8 mouse cellular contexts compared by ENCODE assay signal in genomic region chr5:30665968-30666367, GRCm38 (mm10). TPM values are rescaled to one million over a fixed set of nuclear protein-coding genes. Genes with fewer than 3 reads are reported as not detected.
DNase-seq lines count a peak whose midpoint lies in the region; ATAC-seq and TF ChIP-seq lines count a peak whose summit lies in the region.

No protein-coding gene starts in this region.

- peak overlapping the region; percentile 65 for H3K9ac ChIP-seq in ES-E14 (ENCODE audit: insufficient read depth, low read depth, low read length, poor library complexity, severe bottlenecking)
- H3K9ac ChIP-seq in forebrain, embryonic 12.5 days, result peak overlapping the region; percentile 48; the same call in 1 of the 2 replicates
- peak overlapping the region; percentile 55 for H3K9ac ChIP-seq in limb, embryonic 14.5 days (ENCODE audit: low read depth, low read length, severe bottlenecking)
- peak overlapping the region; percentile 65 for H3K9ac ChIP-seq in stomach, postnatal 0 days (ENCODE audit: low read length)

- ATAC-seq in forebrain, embryonic 12.5 days (ENCODE audit: low FRiP score), result no peak
- ATAC-seq in limb, embryonic 14.5 days (ENCODE audit: low FRiP score, low read depth), result no peak
- 0 out of 2 replicates have a peak, but pooled peaks have one; percentile 5 for ATAC-seq in stomach, postnatal 0 days (ENCODE audit: low FRiP score, low TSS enrichment)

- H3K9me3 ChIP-seq in ES-E14 (ENCODE audit: control insufficient read depth, insufficient read depth, low read depth, low read length), result no peaks in the 10 kb centered on the region
- H3K9me3 ChIP-seq in forebrain, embryonic 12.5 days, result no peaks in the 10 kb centered on the region
- H3K9me3 ChIP-seq in limb, embryonic 14.5 days (ENCODE audit: control insufficient read depth, low read length), result no peaks in the 10 kb centered on the region
- H3K9me3 ChIP-seq in stomach, postnatal 0 days (ENCODE audit: control insufficient read depth, low read length), result no peaks in the 10 kb centered on the region

- no peak for TF ChIP-seq EP300 in stomach, postnatal 0 days (optimal IDR thresholded peaks at IDR 0.05)

- H3K4me3 ChIP-seq in kidney, adult 2 months (ENCODE audit: insufficient read depth, low read depth, low read length), result peak overlapping the region; percentile 63
- H3K4me3 ChIP-seq in ES-E14 (ENCODE audit: insufficient read depth in 1 of 2, low read depth in 1 of 2, low read length in 2 of 2, poor library complexity in 1 of 2, severe bottlenecking in 1 of 2), result peak overlapping the region; percentile 42 to 99
- peak overlapping the region; percentile 81 for H3K4me3 ChIP-seq in forebrain, embryonic 12.5 days (replicated peaks)
- peak overlapping the region; percentile 65 for H3K4me3 ChIP-seq in limb, embryonic 14.5 days (replicated peaks; ENCODE audit: low read length)
- H3K4me3 ChIP-seq in stomach, postnatal 0 days (ENCODE audit: low read depth, low read length), result peak overlapping the region; percentile 86

- H3K27me3 ChIP-seq in kidney, adult 2 months (replicated peaks; ENCODE audit: control insufficient read depth, insufficient read depth, low read length), result no peaks in the 10 kb centered on the region
- no peaks in the 10 kb centered on the region for H3K27me3 ChIP-seq in forebrain, embryonic 12.5 days
- H3K27me3 ChIP-seq in limb, embryonic 14.5 days (ENCODE audit: control insufficient read depth, insufficient read depth, low read length), result no peaks in the 10 kb centered on the region
- no peaks in the 10 kb centered on the region for H3K27me3 ChIP-seq in stomach, postnatal 0 days (ENCODE audit: control insufficient read depth, insufficient read depth, low read length)

- TF ChIP-seq POLR2A in kidney, adult 2 months (IDR thresholded peaks at IDR 0.05; ENCODE audit: low read depth, low read length), result no peak
- no peak for TF ChIP-seq POLR2A in limb, embryonic 14.5 days (IDR thresholded peaks at IDR 0.05; ENCODE audit: borderline replicate concordance, extremely low read depth, insufficient read depth, insufficient read length)

- TF ChIP-seq CTCF in kidney, adult 2 months (conservative IDR thresholded peaks at IDR 0.05; ENCODE audit: insufficient read depth, insufficient read length, low read depth, low read length), result no peak
- TF ChIP-seq CTCF in stomach, postnatal 0 days (IDR thresholded peaks at IDR 0.05; ENCODE audit: low read depth), result no peak

- in situ Hi-C loops in ES-E14 (cut with MboI; ENCODE audit: low sequenced_read_pairs in 2 of 2, unreplicated experiment in 2 of 2), result no loop called here

- H3K27ac ChIP-seq in kidney, adult 2 months (ENCODE audit: insufficient read depth, low read depth, low read length), result peak overlapping the region; percentile 98
- no peak overlapping the region for H3K27ac ChIP-seq in ES-E14 (ENCODE audit: insufficient read depth, low read depth, low read length, poor library complexity, severe bottlenecking)
- peak overlapping the region; percentile 61; the same call in 1 of the 2 replicates for H3K27ac ChIP-seq in forebrain, embryonic 12.5 days
- peak overlapping the region; percentile 79 for H3K27ac ChIP-seq in limb, embryonic 14.5 days (replicated peaks; ENCODE audit: low read depth, low read length)
- peak overlapping the region; percentile 85 for H3K27ac ChIP-seq in stomach, postnatal 0 days (replicated peaks)

- 26% methylated on average over 6 of the region's 6 CpGs for WGBS in kidney, adult 2 months
- WGBS in forebrain, embryonic 12.5 days, result 72% methylated on average over 6 of the region's 6 CpGs
- 64% methylated on average over 6 of the region's 6 CpGs for WGBS in limb, embryonic 14.5 days
- WGBS in stomach, postnatal 0 days, result 55% methylated on average over 6 of the region's 6 CpGs

- no peaks in the 10 kb centered on the region; the same call in 1 of the 2 replicates for H3K4me1 ChIP-seq in kidney, adult 2 months (ENCODE audit: control insufficient read depth, insufficient read depth, low read length)
- peaks cover 0 to 9% of the 10 kb centered on the region in 2 experiments; a peak in 2 of 4 replicates for H3K4me1 ChIP-seq in ES-E14 (ENCODE audit: control insufficient read depth in 2 of 2, insufficient read depth in 2 of 2, low read length in 2 of 2, poor library complexity in 1 of 2)
- peaks cover 26% of the 10 kb centered on the region for H3K4me1 ChIP-seq in forebrain, embryonic 12.5 days
- peaks cover 10% of the 10 kb centered on the region; the same call in 1 of the 2 replicates for H3K4me1 ChIP-seq in limb, embryonic 14.5 days (ENCODE audit: control insufficient read depth, insufficient read depth, low read length)
- no peaks in the 10 kb centered on the region for H3K4me1 ChIP-seq in stomach, postnatal 0 days (replicated peaks; ENCODE audit: control insufficient read depth, insufficient read depth)

- intact Hi-C loops in gastrocnemius, postnatal 36 days (cut with DNase I), result no loop called here

- no peak for DNase-seq in kidney, adult 2 months
- DNase-seq in kidney, adult 18-20 months, result no peak
- no peak for DNase-seq in ES-E14 (ENCODE audit: low read depth, low spot score)
- no peak for DNase-seq in limb, embryonic 14.5 days (ENCODE audit: low spot score)
- no peak for DNase-seq in stomach, postnatal 0 days (ENCODE audit: low spot score)
- DNase-seq in gastrocnemius, postnatal 36 days, result no peak
- DNase-seq in cerebellum, adult 18-20 months, result no peak

- no peaks in the 10 kb centered on the region for H3K36me3 ChIP-seq in kidney, adult 2 months (ENCODE audit: control insufficient read depth, insufficient read depth, low read length)
- H3K36me3 ChIP-seq in ES-E14 (ENCODE audit: control insufficient read depth, insufficient read depth, low read length, poor library complexity, severe bottlenecking), result peaks cover 18% of the 10 kb centered on the region
- peaks cover 22% of the 10 kb centered on the region for H3K36me3 ChIP-seq in forebrain, embryonic 12.5 days (replicated peaks)
- H3K36me3 ChIP-seq in limb, embryonic 14.5 days (ENCODE audit: control insufficient read depth, insufficient read depth, low read length), result peaks cover 19% of the 10 kb centered on the region
- H3K36me3 ChIP-seq in stomach, postnatal 0 days (ENCODE audit: control insufficient read depth, insufficient read depth, low read length), result no peaks in the 10 kb centered on the region

- peak overlapping the region; percentile 63 for H3K4me2 ChIP-seq in forebrain, embryonic 12.5 days
- H3K4me2 ChIP-seq in limb, embryonic 14.5 days (replicated peaks; ENCODE audit: low read depth, low read length, severe bottlenecking), result peak overlapping the region; percentile 69
- peak overlapping the region; percentile 94 for H3K4me2 ChIP-seq in stomach, postnatal 0 days (replicated peaks; ENCODE audit: low read depth)

TF ChIP-seq in ES-E14, 5 proteins besides CTCF, POLR2A, EP300 and RAD21:
- TF ChIP-seq HCFC1 (IDR thresholded peaks at IDR 0.05; ENCODE audit: borderline replicate concordance, insufficient read depth, low read length), result no peak
- no peak for TF ChIP-seq MAFK (IDR thresholded peaks at IDR 0.05; ENCODE audit: insufficient read depth, low read depth, low read length)

RNA-seq across cellular contexts. Expression of gene Cenpa, which starts 0.6 kb away (rescaled TPM):
- polyA plus RNA-seq in kidney, adult 2 months (2012; rRNA removed), result 6.3 and 6.6 TPM in 2 replicates
- total RNA-seq in ES-E14 (2012; rRNA removed), result 102 and 146 TPM in 2 replicates
- 325 and 333 TPM in 2 replicates for polyA plus RNA-seq in forebrain, embryonic 12.5 days (2016; fragmentation: Nextera tagmentation; extraction: Ambion mirVana)
- 206 and 228 TPM in 2 replicates for polyA plus RNA-seq in limb, embryonic 14.5 days (2012; rRNA removed)
- 272 and 276 TPM in 2 replicates for polyA plus RNA-seq in limb, embryonic 14.5 days (2014; fragmentation: Nextera tagmentation; extraction: Ambion mirVana)
- 58.1 and 79.9 TPM in 2 replicates for polyA plus RNA-seq in stomach, postnatal 0 days (2015; fragmentation: Nextera tagmentation; extraction: Ambion mirVana)
- total RNA-seq in gastrocnemius, postnatal 36 days (2021), result 1 to 10 TPM; 3.2 to 3.8 TPM

RNA-seq across cellular contexts. Expression of gene Slc35f6, which starts 18.2 kb away (rescaled TPM):
- polyA plus RNA-seq in kidney, adult 2 months (2012; rRNA removed), result 51.2 and 70.6 TPM in 2 replicates
- total RNA-seq in ES-E14 (2012; rRNA removed), result 40.0 and 62.2 TPM in 2 replicates
- 22.0 and 24.6 TPM in 2 replicates for polyA plus RNA-seq in forebrain, embryonic 12.5 days (2016; fragmentation: Nextera tagmentation; extraction: Ambion mirVana)
- 35.4 and 53.6 TPM in 2 replicates for polyA plus RNA-seq in limb, embryonic 14.5 days (2012; rRNA removed)
- 28.2 and 32.0 TPM in 2 replicates for polyA plus RNA-seq in limb, embryonic 14.5 days (2014; fragmentation: Nextera tagmentation; extraction: Ambion mirVana)
- 30.6 and 35.6 TPM in 2 replicates for polyA plus RNA-seq in stomach, postnatal 0 days (2015; fragmentation: Nextera tagmentation; extraction: Ambion mirVana)
- 10 to 100 TPM; 11.3 to 12.6 TPM for total RNA-seq in gastrocnemius, postnatal 36 days (2021)

RNA-seq across cellular contexts. Expression of gene Dpysl5, which starts 45.4 kb away (rescaled TPM):
- polyA plus RNA-seq in kidney, adult 2 months (2012; rRNA removed), result 0.54 and 0.58 TPM in 2 replicates
- 5.3 and 12.4 TPM in 2 replicates for total RNA-seq in ES-E14 (2012; rRNA removed)
- 109 and 134 TPM in 2 replicates for polyA plus RNA-seq in forebrain, embryonic 12.5 days (2016; fragmentation: Nextera tagmentation; extraction: Ambion mirVana)
- polyA plus RNA-seq in limb, embryonic 14.5 days (2012; rRNA removed), result 9.2 and 9.9 TPM in 2 replicates
- 4.6 and 5.8 TPM in 2 replicates for polyA plus RNA-seq in limb, embryonic 14.5 days (2014; fragmentation: Nextera tagmentation; extraction: Ambion mirVana)
- polyA plus RNA-seq in stomach, postnatal 0 days (2015; fragmentation: Nextera tagmentation; extraction: Ambion mirVana), result 1.7 and 2.3 TPM in 2 replicates
- total RNA-seq in gastrocnemius, postnatal 36 days (2021), result 1 to 10 TPM; 1.4 to 2.2 TPM

Comparison
In these comparisons a context has a peak if more than half of its experiments do, and no peak if none do; other contexts are left out.
1. RNA of gene Dpysl5, which starts 45.4 kb away (polyA plus RNA-seq): 109 to 134 TPM in forebrain, embryonic 12.5 days; 4.6 to 9.9 TPM in limb, embryonic 14.5 days, 1.7 to 2.3 TPM in stomach, postnatal 0 days and 0.54 to 0.58 TPM in kidney, adult 2 months; every median in the first group is over 10 times any median in the second.
2. Peak in every context shown above with its lines, with median percentiles within 50 percentile points of each other: H3K4me3 ChIP-seq, H3K9ac ChIP-seq and H3K4me2 ChIP-seq.